Mouse (Mus musculus) intestine, postnatal 0 days (tissue): ENCODE data around the gene Ntng1. TPM values are rescaled to one million over a fixed set of nuclear protein-coding genes. Genes with fewer than 3 reads are reported as not detected.

ENCODE experiments used
- ATAC-seq: fragments of 200-750 bp; cut with Nextera tagmentation; 2 replicates; pipeline ENCODE4 v1.8.0; 2017; ENCODE audit warnings: mild to moderate bottlenecking, moderate TSS enrichment, moderate library complexity
- H3K27ac ChIP-seq: fragments of 300-500 bp; sonication (generic); 2 replicates; pipeline ENCODE4 v1.5.1; 2014; ENCODE audit warnings: mild to moderate bottlenecking, low read depth, low read length, moderate library complexity
- H3K27me3 ChIP-seq: fragments of 300-500 bp; sonication (generic); replicated peaks from 2 replicates; pipeline ENCODE4 v1.6.1; 2014; ENCODE audit warnings: low read length, mixed read lengths; ENCODE audit not compliant: control insufficient read depth, insufficient read depth
- H3K36me3 ChIP-seq: fragments of 300-500 bp; sonication (generic); 2 replicates; pipeline ENCODE4 v1.6.1; 2014; ENCODE audit warnings: mild to moderate bottlenecking, moderate library complexity; ENCODE audit not compliant: control insufficient read depth, insufficient read depth
- H3K4me1 ChIP-seq: fragments of 300-500 bp; sonication (generic); replicated peaks from 2 replicates; pipeline ENCODE4 v1.6.1; 2014; ENCODE audit warnings: antibody characterized with exemption, low read length, mixed read lengths; ENCODE audit not compliant: control insufficient read depth, insufficient read depth
- H3K4me2 ChIP-seq: fragments of 300-500 bp; sonication (generic); replicated peaks from 2 replicates; pipeline ENCODE4 v1.6.1; 2014; ENCODE audit warnings: low read depth, mild to moderate bottlenecking, moderate library complexity
- H3K4me3 ChIP-seq: fragments of 300-500 bp; sonication (generic); 2 replicates; pipeline ENCODE4 v1.5.1; 2014; ENCODE audit warnings: low read depth, low read length
- H3K9ac ChIP-seq: fragments of 300-500 bp; sonication (generic); 2 replicates; pipeline ENCODE4 v1.6.1; 2014; ENCODE audit warnings: mild to moderate bottlenecking, low read depth, low read length
- H3K9me3 ChIP-seq: fragments of 300-500 bp; sonication (generic); 2 replicates; pipeline ENCODE4 v1.6.1; 2016; ENCODE audit warnings: mixed run types; ENCODE audit not compliant: control insufficient read depth
- CTCF ChIP-seq: sonication (generic); IDR thresholded peaks from 2 replicates; pipeline ENCODE4 v1.5.1; 2016; ENCODE audit warnings: low read depth, mild to moderate bottlenecking, control low read depth, antibody characterized with exemption, moderate library complexity
- WGBS: fragments of 180-500 bp; shearing (Covaris S2); extraction: QIAGEN DNeasy Blood & Tissue Kit; methylation state at CpG from one replicate; pipeline ENCODE4 v1.1.7; 2014; 5-methylcytosine and 5-hydroxymethylcytosine counted together
- polyA plus RNA-seq: library from polyadenylated mRNA; unstranded; fragments of >200 nt; fragmentation: Nextera tagmentation; extraction: Ambion mirVana; gene quantifications from 2 replicates; pipeline ENCODE4 v1.2.1, GENCODE M21; 2015

The Ntng1 gene
- polyA plus RNA-seq, 1 experiment from 2014 or later: 0.38 TPM

DNA sequence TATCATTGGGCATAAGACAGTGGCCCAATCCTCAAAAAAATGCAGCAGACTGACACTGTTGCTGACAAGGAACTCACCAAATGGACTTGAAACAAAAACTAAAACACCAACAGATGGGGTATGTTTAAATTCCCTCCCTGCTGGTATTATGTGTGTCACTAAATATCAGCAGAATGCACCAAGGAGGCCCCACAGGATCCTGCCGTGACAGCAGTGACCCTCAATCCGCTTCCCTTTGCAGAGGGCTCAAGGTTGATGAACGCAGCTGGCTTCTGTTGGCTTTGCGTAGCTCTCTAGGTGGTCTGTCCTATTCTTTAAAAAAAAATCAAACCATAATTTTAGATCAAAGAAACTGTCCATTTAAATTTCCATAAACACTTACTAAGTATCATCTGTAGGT is 226.7 kb downstream of the Ntng1 start:
- H3K9me3 ChIP-seq: no peaks in the 10 kb centered on the region
- ATAC-seq: no peak
- H3K9ac ChIP-seq: no peak overlapping the region
- no peaks in the 10 kb centered on the region for H3K27me3 ChIP-seq
- H3K36me3 ChIP-seq: no peaks in the 10 kb centered on the region
- WGBS: 72% methylated on average over 4 of the region's 4 CpGs
- H3K4me3 ChIP-seq: no peak overlapping the region
- TF ChIP-seq CTCF: no peak
- no peaks in the 10 kb centered on the region for H3K4me1 ChIP-seq
- H3K27ac ChIP-seq: no peak overlapping the region
- H3K4me2 ChIP-seq: no peak overlapping the region

DNA sequence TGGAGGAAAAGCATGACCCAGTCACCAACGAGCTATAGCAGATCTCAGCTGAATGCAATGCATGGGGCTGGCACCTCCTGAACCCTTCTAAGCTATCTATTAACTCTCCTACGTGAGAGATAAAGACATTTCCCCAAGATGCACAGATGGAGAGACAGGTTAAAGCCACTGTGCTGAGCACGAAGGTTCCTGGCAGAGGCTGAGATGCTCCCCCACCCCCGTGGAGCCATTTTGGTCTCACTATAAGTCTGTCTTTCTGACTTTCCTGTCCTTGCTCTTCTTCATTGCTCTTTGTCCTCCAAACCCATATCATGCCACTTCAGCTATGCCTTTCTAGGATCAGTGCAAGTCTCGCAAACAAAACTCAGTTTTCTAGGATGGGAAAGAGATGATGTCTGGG is 229.6 kb downstream of the Ntng1 start:
- H3K4me2 ChIP-seq: no peak overlapping the region
- H3K9ac ChIP-seq: no peak overlapping the region
- TF ChIP-seq CTCF: no peak
- H3K27ac ChIP-seq: no peak overlapping the region
- 81% methylated on average over 5 of the region's 5 CpGs for WGBS
- no peaks in the 10 kb centered on the region for H3K36me3 ChIP-seq
- no peaks in the 10 kb centered on the region for H3K27me3 ChIP-seq
- ATAC-seq: no peak
- no peaks in the 10 kb centered on the region for H3K9me3 ChIP-seq
- no peak overlapping the region for H3K4me3 ChIP-seq
- H3K4me1 ChIP-seq: no peaks in the 10 kb centered on the region

DNA sequence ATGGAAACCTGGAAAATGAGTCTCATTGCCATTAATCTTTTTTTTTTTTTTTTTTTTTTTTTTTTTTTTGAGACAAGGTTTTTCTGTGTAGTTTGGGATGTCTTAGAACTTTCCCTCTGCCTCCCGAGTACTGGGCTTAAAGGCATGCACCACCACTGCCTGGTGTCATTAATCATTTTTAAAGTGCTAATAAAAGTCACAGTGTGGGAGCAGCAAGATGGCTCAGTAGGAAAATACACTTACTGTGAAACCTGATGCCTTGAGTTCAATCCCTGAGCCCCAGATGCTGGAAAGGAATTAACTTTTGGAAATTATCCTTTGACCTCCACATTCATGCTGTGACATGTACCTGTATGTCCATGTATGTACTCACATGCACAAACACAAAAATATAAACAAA is 253.2 kb downstream of the Ntng1 start:
- H3K27me3 ChIP-seq: no peaks in the 10 kb centered on the region
- ATAC-seq: no peak
- H3K4me1 ChIP-seq: no peaks in the 10 kb centered on the region
- H3K4me2 ChIP-seq: no peak overlapping the region
- H3K27ac ChIP-seq: no peak overlapping the region
- WGBS: 0% methylated on average over 1 of the region's 1 CpGs
- no peak overlapping the region for H3K9ac ChIP-seq
- H3K36me3 ChIP-seq: no peaks in the 10 kb centered on the region
- no peaks in the 10 kb centered on the region for H3K9me3 ChIP-seq
- no peak overlapping the region for H3K4me3 ChIP-seq
- no peak for TF ChIP-seq CTCF

DNA sequence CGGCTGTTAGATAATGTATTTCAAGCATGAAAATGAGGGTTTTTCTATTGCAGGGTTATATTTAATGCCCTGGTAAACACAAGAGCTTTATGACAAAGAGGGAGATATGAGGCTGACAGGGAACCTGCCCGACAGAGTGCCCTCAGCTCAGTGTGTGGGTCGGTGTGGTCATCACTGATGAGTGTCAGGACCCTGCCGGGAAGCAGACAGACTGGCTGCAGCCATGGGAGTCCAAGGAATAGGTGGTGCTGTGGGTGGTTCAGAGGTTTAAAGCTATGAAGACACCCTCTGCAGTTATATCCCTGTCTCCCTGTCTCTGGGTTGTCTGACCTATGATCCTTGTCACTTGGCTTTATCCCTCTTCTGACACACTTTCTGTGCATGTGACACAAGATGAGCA is 258.1 kb downstream of the Ntng1 start:
- Histone ChIP-seq H3K27me3 (no peaks in the 10 kb centered on the region), H3K4me3 (no peak overlapping the region), H3K4me1 (no peaks in the 10 kb centered on the region), H3K36me3 (no peaks in the 10 kb centered on the region), H3K27ac (no peak overlapping the region), H3K9me3 (no peaks in the 10 kb centered on the region), H3K9ac (no peak overlapping the region), H3K4me2 (no peak overlapping the region)
- 36% methylated on average over 4 of the region's 4 CpGs for WGBS
- no peak for ATAC-seq
- no peak for TF ChIP-seq CTCF

DNA sequence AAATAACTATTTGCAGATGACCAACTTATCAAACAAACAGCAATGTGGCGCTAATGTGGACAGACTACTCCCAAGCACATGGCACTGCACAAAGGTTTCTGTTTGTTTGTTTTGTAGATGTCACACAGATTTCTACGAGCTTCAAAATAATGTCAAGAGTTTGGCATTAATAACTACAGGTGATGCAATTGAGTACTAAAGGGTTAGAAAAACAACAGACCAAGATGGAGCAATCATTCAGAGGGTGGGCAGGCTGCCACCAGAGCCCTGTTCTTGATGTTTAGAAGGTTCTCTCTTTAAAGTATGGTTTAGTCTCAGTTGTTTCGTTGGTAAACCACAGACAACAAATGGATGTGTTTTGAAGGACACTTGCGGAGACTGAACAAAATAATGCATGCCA is 264.8 kb downstream of the Ntng1 start:
- Histone ChIP-seq H3K27me3 (no peaks in the 10 kb centered on the region), H3K36me3 (no peaks in the 10 kb centered on the region), H3K9ac (no peak overlapping the region), H3K9me3 (no peaks in the 10 kb centered on the region), H3K4me2 (no peak overlapping the region), H3K27ac (no peak overlapping the region), H3K4me3 (no peak overlapping the region), H3K4me1 (no peaks in the 10 kb centered on the region)
- WGBS: 78% methylated on average over 4 of the region's 4 CpGs
- TF ChIP-seq CTCF: no peak
- ATAC-seq: no peak

DNA sequence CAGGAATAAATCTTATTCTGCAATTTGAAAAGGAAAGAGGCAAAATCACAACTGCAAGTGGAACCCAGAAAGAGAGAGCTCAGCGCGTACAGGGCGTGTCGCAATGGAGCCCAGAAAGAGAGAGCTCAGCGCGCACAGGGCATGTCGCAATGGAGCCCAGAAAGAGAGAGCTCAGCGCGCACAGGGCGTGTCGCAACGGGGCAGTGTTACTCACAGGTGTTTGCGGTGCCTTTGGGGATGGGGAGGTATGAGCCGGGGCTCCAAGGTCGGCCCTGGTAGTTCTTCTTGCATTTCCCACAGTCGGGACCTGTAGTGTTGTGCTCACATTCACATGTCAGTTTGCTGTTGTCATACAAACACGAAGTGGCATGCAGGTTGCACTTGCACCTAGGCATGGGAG is 271.8 kb downstream of the Ntng1 start:
- H3K27me3 ChIP-seq: no peaks in the 10 kb centered on the region
- no peak overlapping the region for H3K4me3 ChIP-seq
- no peaks in the 10 kb centered on the region for H3K36me3 ChIP-seq
- ATAC-seq: no peak
- no peak overlapping the region for H3K9ac ChIP-seq
- no peaks in the 10 kb centered on the region for H3K9me3 ChIP-seq
- H3K4me1 ChIP-seq: no peaks in the 10 kb centered on the region
- no peak overlapping the region for H3K4me2 ChIP-seq
- H3K27ac ChIP-seq: no peak overlapping the region
- no peak for TF ChIP-seq CTCF
- 85% methylated on average over 17 of the region's 17 CpGs for WGBS

DNA sequence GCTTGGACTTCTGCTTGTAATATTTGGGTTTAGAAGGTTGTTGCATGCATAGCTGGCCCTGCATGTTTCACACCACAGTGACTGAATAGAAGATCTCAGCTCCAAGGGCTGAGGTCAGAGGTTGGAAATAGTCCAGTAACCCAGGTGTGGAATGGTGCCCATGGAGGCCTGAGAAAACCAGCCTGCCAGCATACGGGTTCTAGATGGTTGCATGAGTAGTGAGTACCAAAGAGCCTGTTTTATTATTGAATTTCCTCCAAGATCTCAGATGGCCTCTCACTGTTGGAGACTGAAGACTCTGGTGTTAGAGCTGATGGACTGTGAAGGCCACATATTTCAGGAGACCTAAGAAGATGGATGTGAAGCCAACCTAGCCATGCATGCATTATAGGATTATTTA is 285.5 kb downstream of the Ntng1 start:
- no peaks in the 10 kb centered on the region for H3K9me3 ChIP-seq
- no peak overlapping the region for H3K4me2 ChIP-seq
- H3K4me3 ChIP-seq: no peak overlapping the region
- 92% methylated on average over 1 of the region's 1 CpGs for WGBS
- no peak for ATAC-seq
- no peaks in the 10 kb centered on the region for H3K36me3 ChIP-seq
- H3K27ac ChIP-seq: no peak overlapping the region
- H3K27me3 ChIP-seq: no peaks in the 10 kb centered on the region
- no peak overlapping the region for H3K9ac ChIP-seq
- no peaks in the 10 kb centered on the region for H3K4me1 ChIP-seq
- no peak for TF ChIP-seq CTCF
